Comparison of ENCODE assay signal across 17 mouse cellular contexts in the genomic region with DNA sequence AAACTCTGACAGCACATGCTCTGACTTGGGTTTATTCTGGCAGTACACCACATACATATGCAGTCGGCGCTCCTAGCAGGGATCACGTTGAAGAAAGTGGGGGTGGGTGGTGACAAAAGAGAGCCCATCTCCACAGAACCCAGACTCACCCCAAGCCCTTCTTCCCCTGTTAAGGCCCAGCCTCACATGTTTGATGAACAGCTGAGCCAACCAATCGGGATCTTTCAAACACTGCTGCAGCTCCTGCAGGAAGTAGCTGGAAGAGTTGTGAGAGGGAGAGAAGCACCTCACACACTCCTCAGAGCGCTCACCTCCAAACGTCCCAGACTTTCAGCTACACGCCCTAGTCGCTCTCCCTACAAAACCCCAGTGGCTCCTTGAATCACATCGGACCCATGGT. TPM values are rescaled to one million over a fixed set of nuclear protein-coding genes. Genes with fewer than 3 reads are reported as not detected.
A peak's percentile ranks its signal among the peaks of the same experiment; 100 is the strongest.
DNase-seq lines count a peak whose midpoint lies in the region; ATAC-seq and TF ChIP-seq lines count a peak whose summit lies in the region.
"Had no signal": no experiment of that assay in that cellular context is flagged by ENCODE, and none has a peak within 500 bp of the region (broad histone marks: within the 10 kb centered on the region; RNA-seq: fewer than 3 reads in every experiment).

No protein-coding gene starts in this region.

- no peaks in the 10 kb centered on the region for H3K9me3 ChIP-seq in intestine, embryonic 14.5 days (ENCODE audit: control insufficient read depth, low read length)
- H3K9me3 ChIP-seq in intestine, postnatal 0 days (ENCODE audit: control insufficient read depth), result no peaks in the 10 kb centered on the region
- H3K9me3 ChIP-seq in embryonic facial prominence, embryonic 14.5 days (ENCODE audit: control insufficient read depth, low read length), result no peaks in the 10 kb centered on the region
- no peaks in the 10 kb centered on the region for H3K9me3 ChIP-seq in kidney, embryonic 15.5 days (replicated peaks)
- H3K9me3 ChIP-seq: embryonic facial prominence, embryonic 13.5 days; forebrain, embryonic 15.5 days; heart, embryonic 15.5 days; hindbrain, embryonic 13.5 days had no signal

- no peak overlapping the region for H3K9ac ChIP-seq in intestine, embryonic 14.5 days (ENCODE audit: low read length)
- H3K9ac ChIP-seq in intestine, postnatal 0 days (ENCODE audit: low read depth, low read length), result no peak overlapping the region
- no peak overlapping the region for H3K9ac ChIP-seq in embryonic facial prominence, embryonic 14.5 days (ENCODE audit: low read depth, low read length)
- H3K9ac ChIP-seq in kidney, embryonic 15.5 days, result no peak overlapping the region
- H3K9ac ChIP-seq: forebrain, embryonic 15.5 days; heart, embryonic 15.5 days; hindbrain, embryonic 13.5 days had no signal

- H3K4me2 ChIP-seq in intestine, embryonic 14.5 days (ENCODE audit: low read length), result no peak overlapping the region
- H3K4me2 ChIP-seq in intestine, postnatal 0 days (replicated peaks; ENCODE audit: low read depth), result no peak overlapping the region
- H3K4me2 ChIP-seq in embryonic facial prominence, embryonic 14.5 days (ENCODE audit: low read depth, low read length), result no peak overlapping the region
- no peak overlapping the region for H3K4me2 ChIP-seq in kidney, embryonic 15.5 days
- H3K4me2 ChIP-seq: forebrain, embryonic 15.5 days; heart, embryonic 15.5 days had no signal

- peaks cover 15% of the 10 kb centered on the region for H3K4me1 ChIP-seq in intestine, embryonic 14.5 days (replicated peaks; ENCODE audit: control insufficient read depth, insufficient read depth, low read length)
- no peaks in the 10 kb centered on the region for H3K4me1 ChIP-seq in intestine, postnatal 0 days (replicated peaks; ENCODE audit: control insufficient read depth, insufficient read depth, low read length)
- peaks cover 4% of the 10 kb centered on the region; the same call in 1 of the 2 replicates for H3K4me1 ChIP-seq in embryonic facial prominence, embryonic 14.5 days (ENCODE audit: control insufficient read depth, insufficient read depth, low read length)
- H3K4me1 ChIP-seq in kidney, embryonic 15.5 days, result peaks cover 58% of the 10 kb centered on the region

- WGBS in intestine, embryonic 14.5 days, result 72% methylated on average over 9 of the region's 9 CpGs
- 74% methylated on average over 9 of the region's 9 CpGs for WGBS in intestine, postnatal 0 days
- 67% methylated on average over 9 of the region's 9 CpGs for WGBS in embryonic facial prominence, embryonic 14.5 days
- WGBS in kidney, embryonic 15.5 days, result 74% methylated on average over 9 of the region's 9 CpGs

- ATAC-seq in intestine, embryonic 14.5 days (replicated peaks; ENCODE audit: low FRiP score, low TSS enrichment, low read depth), result no peak
- no peak for ATAC-seq in intestine, postnatal 0 days
- no peak for ATAC-seq in embryonic facial prominence, embryonic 14.5 days (ENCODE audit: low read depth)
- no peak for ATAC-seq in kidney, embryonic 15.5 days (replicated peaks; ENCODE audit: low FRiP score)
- ATAC-seq: forebrain, embryonic 15.5 days had no signal

- H3K36me3 ChIP-seq in intestine, embryonic 14.5 days (ENCODE audit: control insufficient read depth, insufficient read depth, low read length), result peaks cover 27% of the 10 kb centered on the region
- peaks cover 5% of the 10 kb centered on the region; the same call in 1 of the 2 replicates for H3K36me3 ChIP-seq in intestine, postnatal 0 days (ENCODE audit: control insufficient read depth, insufficient read depth)
- peaks cover 46% of the 10 kb centered on the region for H3K36me3 ChIP-seq in embryonic facial prominence, embryonic 14.5 days (ENCODE audit: control insufficient read depth, insufficient read depth, low read length)
- H3K36me3 ChIP-seq in kidney, embryonic 15.5 days, result peaks cover 34% of the 10 kb centered on the region

- H3K27ac ChIP-seq in intestine, embryonic 14.5 days (ENCODE audit: low read depth), result no peak overlapping the region
- H3K27ac ChIP-seq in intestine, postnatal 0 days (ENCODE audit: low read depth, low read length), result no peak overlapping the region
- no peak overlapping the region for H3K27ac ChIP-seq in embryonic facial prominence, embryonic 14.5 days (replicated peaks; ENCODE audit: low read depth, low read length)
- H3K27ac ChIP-seq in kidney, embryonic 15.5 days, result no peak overlapping the region
- H3K27ac ChIP-seq: embryonic facial prominence, embryonic 13.5 days; forebrain, embryonic 15.5 days; heart, embryonic 15.5 days; hindbrain, embryonic 13.5 days had no signal

- DNase-seq in intestine, embryonic 14.5 days (ENCODE audit: low spot score), result peak; percentile 58
- DNase-seq in right cerebral cortex, adult 18-20 months, result peak; percentile 51
- no peak for DNase-seq in right cerebral cortex, adult 2 months (ENCODE audit: low spot score in 2 of 2)
- DNase-seq in MN1 (ENCODE audit: low spot score), result peak; percentile 43
- DNase-seq in embryonic facial prominence, embryonic 14.5 days (ENCODE audit: low spot score), result peak; percentile 31
- no peak for DNase-seq in heart, adult 18-20 months
- DNase-seq: adrenal gland, postnatal 10 days; cerebellum, postnatal 14 days; gastrocnemius, postnatal 36 days; kidney, adult 11 months had no signal

- peaks cover 17% of the 10 kb centered on the region for H3K27me3 ChIP-seq in intestine, embryonic 14.5 days (replicated peaks; ENCODE audit: control insufficient read depth, insufficient read depth, low read length)
- peaks cover 54% of the 10 kb centered on the region for H3K27me3 ChIP-seq in intestine, postnatal 0 days (replicated peaks; ENCODE audit: control insufficient read depth, insufficient read depth, low read length)
- peaks cover 16% of the 10 kb centered on the region for H3K27me3 ChIP-seq in embryonic facial prominence, embryonic 14.5 days (replicated peaks; ENCODE audit: control insufficient read depth, insufficient read depth, low read length)
- H3K27me3 ChIP-seq in kidney, embryonic 15.5 days, result peaks cover 42% of the 10 kb centered on the region
- H3K27me3 ChIP-seq: forebrain, embryonic 15.5 days had no signal

- TF ChIP-seq CTCF in intestine, postnatal 0 days (IDR thresholded peaks at IDR 0.05; ENCODE audit: low read depth), result no peak

- no peak overlapping the region for H3K4me3 ChIP-seq in intestine, embryonic 14.5 days (ENCODE audit: low read depth, low read length)
- H3K4me3 ChIP-seq in intestine, postnatal 0 days (ENCODE audit: low read depth, low read length), result no peak overlapping the region
- no peak overlapping the region for H3K4me3 ChIP-seq in embryonic facial prominence, embryonic 14.5 days (ENCODE audit: low read depth, low read length)
- no peak overlapping the region for H3K4me3 ChIP-seq in kidney, embryonic 15.5 days (replicated peaks)
- H3K4me3 ChIP-seq: embryonic facial prominence, embryonic 13.5 days; forebrain, embryonic 15.5 days; heart, embryonic 15.5 days; hindbrain, embryonic 13.5 days; megakaryocyte, embryonic 14.5 days had no signal

RNA-seq across cellular contexts. Expression of gene Slc26a10, which starts 4.7 kb away (rescaled TPM):
- polyA plus RNA-seq in intestine, embryonic 14.5 days (2014; fragmentation: Nextera tagmentation; extraction: Ambion mirVana), result 0.93 and 1.3 TPM in 2 replicates
- 0.52 and 0.65 TPM in 2 replicates for polyA plus RNA-seq in intestine, postnatal 0 days (2015; fragmentation: Nextera tagmentation; extraction: Ambion mirVana)
- polyA plus RNA-seq in embryonic facial prominence, embryonic 14.5 days (2014; fragmentation: Nextera tagmentation; extraction: Ambion mirVana), result 0.86 and 1.7 TPM in 2 replicates
- polyA plus RNA-seq in kidney, embryonic 15.5 days (2015; fragmentation: Nextera tagmentation; extraction: Ambion mirVana), result 3.1 and 3.3 TPM in 2 replicates
- 1 to 10 TPM; 8.0 to 9.2 TPM for total RNA-seq in heart, adult 18-20 months (2021)

RNA-seq across cellular contexts. Expression of gene Arhgef25, which starts 4.8 kb away (rescaled TPM):
- polyA plus RNA-seq in intestine, embryonic 14.5 days (2014; fragmentation: Nextera tagmentation; extraction: Ambion mirVana), result 49.0 and 57.7 TPM in 2 replicates
- polyA plus RNA-seq in intestine, postnatal 0 days (2015; fragmentation: Nextera tagmentation; extraction: Ambion mirVana), result 14.4 and 15.1 TPM in 2 replicates
- polyA plus RNA-seq in embryonic facial prominence, embryonic 14.5 days (2014; fragmentation: Nextera tagmentation; extraction: Ambion mirVana), result 76.7 and 87.7 TPM in 2 replicates
- polyA plus RNA-seq in kidney, embryonic 15.5 days (2015; fragmentation: Nextera tagmentation; extraction: Ambion mirVana), result 40.6 and 52.6 TPM in 2 replicates
- 10 to 100 TPM in 1 of 2 experiments, 1 to 10 TPM in 1; 8.9 to 10.1 TPM for total RNA-seq in heart, adult 18-20 months (2021)

RNA-seq across cellular contexts. Expression of gene Dtx3, which starts 10.4 kb away (rescaled TPM):
- 95.8 and 101 TPM in 2 replicates for polyA plus RNA-seq in intestine, embryonic 14.5 days (2014; fragmentation: Nextera tagmentation; extraction: Ambion mirVana)
- 22.2 and 24.6 TPM in 2 replicates for polyA plus RNA-seq in intestine, postnatal 0 days (2015; fragmentation: Nextera tagmentation; extraction: Ambion mirVana)
- 112 and 120 TPM in 2 replicates for polyA plus RNA-seq in embryonic facial prominence, embryonic 14.5 days (2014; fragmentation: Nextera tagmentation; extraction: Ambion mirVana)
- polyA plus RNA-seq in kidney, embryonic 15.5 days (2015; fragmentation: Nextera tagmentation; extraction: Ambion mirVana), result 100 and 129 TPM in 2 replicates
- 10 to 100 TPM; 18.1 to 21.2 TPM for total RNA-seq in heart, adult 18-20 months (2021)

RNA-seq across cellular contexts. Expression of gene B4galnt1, which starts 20.1 kb away (rescaled TPM):
- polyA plus RNA-seq in intestine, embryonic 14.5 days (2014; fragmentation: Nextera tagmentation; extraction: Ambion mirVana), result 54.3 and 66.0 TPM in 2 replicates
- polyA plus RNA-seq in intestine, postnatal 0 days (2015; fragmentation: Nextera tagmentation; extraction: Ambion mirVana), result 29.4 and 34.1 TPM in 2 replicates
- polyA plus RNA-seq in embryonic facial prominence, embryonic 14.5 days (2014; fragmentation: Nextera tagmentation; extraction: Ambion mirVana), result 9.0 and 9.8 TPM in 2 replicates
- 7.5 and 7.7 TPM in 2 replicates for polyA plus RNA-seq in kidney, embryonic 15.5 days (2015; fragmentation: Nextera tagmentation; extraction: Ambion mirVana)
- 1 to 10 TPM; 1.8 to 7.9 TPM for total RNA-seq in heart, adult 18-20 months (2021)

RNA-seq across cellular contexts. Expression of gene Pip4k2c, which starts 26.3 kb away (rescaled TPM):
- polyA plus RNA-seq in intestine, embryonic 14.5 days (2014; fragmentation: Nextera tagmentation; extraction: Ambion mirVana), result 24.2 and 25.9 TPM in 2 replicates
- polyA plus RNA-seq in intestine, postnatal 0 days (2015; fragmentation: Nextera tagmentation; extraction: Ambion mirVana), result 43.0 and 47.0 TPM in 2 replicates
- 19.3 and 20.7 TPM in 2 replicates for polyA plus RNA-seq in embryonic facial prominence, embryonic 14.5 days (2014; fragmentation: Nextera tagmentation; extraction: Ambion mirVana)
- polyA plus RNA-seq in kidney, embryonic 15.5 days (2015; fragmentation: Nextera tagmentation; extraction: Ambion mirVana), result 41.1 and 43.5 TPM in 2 replicates
- 10 to 100 TPM; 30.3 to 30.8 TPM for total RNA-seq in heart, adult 18-20 months (2021)

Comparison
In these comparisons a context has a peak if more than half of its experiments do, and no peak if none do; other contexts are left out.
1. DNase-seq: peak in intestine, embryonic 14.5 days (single experiment), right cerebral cortex, adult 18-20 months (single experiment), MN1 (single experiment) and embryonic facial prominence, embryonic 14.5 days (single experiment); none in right cerebral cortex, adult 2 months (0 of 2) and heart, adult 18-20 months (0 of 2).